Mouse (Mus musculus): ENCODE results near the gene Mcm10.

The Mcm10 gene

GRCm38 (mm10) chr2:5011898-5012490 is 597 bp downstream of the Mcm10 start:
- Histone ChIP-seq H3K36me3 (ENCODE audit: insufficient read depth, low read length) (peaks cover 42% of the 10 kb centered on the region), H3K27me3 (ENCODE audit: insufficient read depth, low read length) (no peaks in the 10 kb centered on the region), H3K4me3 (replicated peaks; ENCODE audit: low read length) (peak overlapping the region; percentile 92), H3K9me3 (ENCODE audit: low read length) (no peaks in the 10 kb centered on the region), H3K4me1 (replicated peaks; ENCODE audit: low read depth, low read length) (peaks cover 65% of the 10 kb centered on the region)
- TF ChIP-seq NANOG (IDR thresholded peaks at IDR 0.05; ENCODE audit: borderline replicate concordance, low read length): no peak
- no peak for TF ChIP-seq POU5F1 (IDR thresholded peaks at IDR 0.05; ENCODE audit: borderline replicate concordance, low read length)
- TF ChIP-seq CTCF (conservative IDR thresholded peaks at IDR 0.05; ENCODE audit: low read length): no peak

GRCm38 (mm10) chr2:5007107-5007506 is 5.5 kb downstream of the Mcm10 start:
- peaks cover 67% of the 10 kb centered on the region for H3K4me1 ChIP-seq (replicated peaks; ENCODE audit: low read depth, low read length)
- H3K9me3 ChIP-seq (ENCODE audit: low read length): no peaks in the 10 kb centered on the region
- H3K4me3 ChIP-seq (replicated peaks; ENCODE audit: low read length): no peak overlapping the region
- H3K27me3 ChIP-seq (ENCODE audit: insufficient read depth, low read length): no peaks in the 10 kb centered on the region
- TF ChIP-seq NANOG (IDR thresholded peaks at IDR 0.05; ENCODE audit: borderline replicate concordance, low read length) (no peak), POU5F1 (IDR thresholded peaks at IDR 0.05; ENCODE audit: borderline replicate concordance, low read length) (no peak), CTCF (conservative IDR thresholded peaks at IDR 0.05; ENCODE audit: low read length) (no peak)
- H3K36me3 ChIP-seq (ENCODE audit: insufficient read depth, low read length): peaks cover 90% of the 10 kb centered on the region

- H3K9me3 ChIP-seq (ENCODE audit: low read length): no peaks in the 10 kb centered on the region
- H3K4me3 ChIP-seq (replicated peaks; ENCODE audit: low read length): no peak overlapping the region
- TF ChIP-seq CTCF (conservative IDR thresholded peaks at IDR 0.05; ENCODE audit: low read length) (no peak), POU5F1 (IDR thresholded peaks at IDR 0.05; ENCODE audit: borderline replicate concordance, low read length) (no peak), NANOG (IDR thresholded peaks at IDR 0.05; ENCODE audit: borderline replicate concordance, low read length) (no peak)
- H3K27me3 ChIP-seq (ENCODE audit: insufficient read depth, low read length): no peaks in the 10 kb centered on the region
- peaks cover 99% of the 10 kb centered on the region for H3K36me3 ChIP-seq (ENCODE audit: insufficient read depth, low read length)
- peaks cover 48% of the 10 kb centered on the region for H3K4me1 ChIP-seq (replicated peaks; ENCODE audit: low read depth, low read length)
These were observed 11.3 kb downstream of the Mcm10 start for GRCm38 (mm10) chr2:5001266-5001665.

- no peaks in the 10 kb centered on the region for H3K9me3 ChIP-seq (ENCODE audit: low read length)
- TF ChIP-seq POU5F1 (IDR thresholded peaks at IDR 0.05; ENCODE audit: borderline replicate concordance, low read length) (no peak), NANOG (IDR thresholded peaks at IDR 0.05; ENCODE audit: borderline replicate concordance, low read length) (no peak), CTCF (conservative IDR thresholded peaks at IDR 0.05; ENCODE audit: low read length) (no peak)
- peaks cover 100% of the 10 kb centered on the region for H3K36me3 ChIP-seq (ENCODE audit: insufficient read depth, low read length)
- no peak overlapping the region for H3K4me3 ChIP-seq (replicated peaks; ENCODE audit: low read length)
- peaks cover 33% of the 10 kb centered on the region for H3K4me1 ChIP-seq (replicated peaks; ENCODE audit: low read depth, low read length)
- no peaks in the 10 kb centered on the region for H3K27me3 ChIP-seq (ENCODE audit: insufficient read depth, low read length)
These were observed 13.7 kb downstream of the Mcm10 start for GRCm38 (mm10) chr2:4998905-4999304.

GRCm38 (mm10) chr2:4996421-4996824 is 16.2 kb downstream of the Mcm10 start:
- no peaks in the 10 kb centered on the region for H3K27me3 ChIP-seq (ENCODE audit: insufficient read depth, low read length)

GRCm38 (mm10) chr2:4995646-4996045 is 16.9 kb downstream of the Mcm10 start:
- no peak overlapping the region for H3K4me3 ChIP-seq (replicated peaks; ENCODE audit: low read length)
- H3K9me3 ChIP-seq (ENCODE audit: low read length): no peaks in the 10 kb centered on the region
- peaks cover 22% of the 10 kb centered on the region for H3K4me1 ChIP-seq (replicated peaks; ENCODE audit: low read depth, low read length)
- no peaks in the 10 kb centered on the region for H3K27me3 ChIP-seq (ENCODE audit: insufficient read depth, low read length)
- TF ChIP-seq POU5F1 (IDR thresholded peaks at IDR 0.05; ENCODE audit: borderline replicate concordance, low read length) (no peak), CTCF (conservative IDR thresholded peaks at IDR 0.05; ENCODE audit: low read length) (no peak), NANOG (IDR thresholded peaks at IDR 0.05; ENCODE audit: borderline replicate concordance, low read length) (no peak)
- peaks cover 100% of the 10 kb centered on the region for H3K36me3 ChIP-seq (ENCODE audit: insufficient read depth, low read length)

More at GRCm38 (mm10) chr2:4996421-4996824, 16.2 kb downstream of the Mcm10 start:
- H3K9me3 ChIP-seq (ENCODE audit: low read length): no peaks in the 10 kb centered on the region
- H3K36me3 ChIP-seq (ENCODE audit: insufficient read depth, low read length): peaks cover 100% of the 10 kb centered on the region
- H3K4me3 ChIP-seq (replicated peaks; ENCODE audit: low read length): no peak overlapping the region
- no peak for TF ChIP-seq POU5F1 (IDR thresholded peaks at IDR 0.05; ENCODE audit: borderline replicate concordance, low read length)
- no peak for TF ChIP-seq NANOG (IDR thresholded peaks at IDR 0.05; ENCODE audit: borderline replicate concordance, low read length)
- TF ChIP-seq CTCF (conservative IDR thresholded peaks at IDR 0.05; ENCODE audit: low read length): no peak
- peaks cover 20% of the 10 kb centered on the region for H3K4me1 ChIP-seq (replicated peaks; ENCODE audit: low read depth, low read length)

GRCm38 (mm10) chr2:4994436-4994835 is 18.2 kb downstream of the Mcm10 start:
- Histone ChIP-seq H3K9me3 (ENCODE audit: low read length) (no peaks in the 10 kb centered on the region), H3K4me3 (replicated peaks; ENCODE audit: low read length) (no peak overlapping the region), H3K4me1 (replicated peaks; ENCODE audit: low read depth, low read length) (peaks cover 21% of the 10 kb centered on the region), H3K36me3 (ENCODE audit: insufficient read depth, low read length) (peaks cover 100% of the 10 kb centered on the region), H3K27me3 (ENCODE audit: insufficient read depth, low read length) (no peaks in the 10 kb centered on the region)
- TF ChIP-seq NANOG (IDR thresholded peaks at IDR 0.05; ENCODE audit: borderline replicate concordance, low read length) (no peak), CTCF (conservative IDR thresholded peaks at IDR 0.05; ENCODE audit: low read length) (no peak), POU5F1 (IDR thresholded peaks at IDR 0.05; ENCODE audit: borderline replicate concordance, low read length) (no peak)

GRCm38 (mm10) chr2:4993584-4993983 is 19.0 kb downstream of the Mcm10 start:
- TF ChIP-seq CTCF (conservative IDR thresholded peaks at IDR 0.05; ENCODE audit: low read length): no peak
- no peak for TF ChIP-seq NANOG (IDR thresholded peaks at IDR 0.05; ENCODE audit: borderline replicate concordance, low read length)
- no peak for TF ChIP-seq POU5F1 (IDR thresholded peaks at IDR 0.05; ENCODE audit: borderline replicate concordance, low read length)
- no peaks in the 10 kb centered on the region for H3K27me3 ChIP-seq (ENCODE audit: insufficient read depth, low read length)
- no peaks in the 10 kb centered on the region for H3K9me3 ChIP-seq (ENCODE audit: low read length)
- peaks cover 25% of the 10 kb centered on the region for H3K4me1 ChIP-seq (replicated peaks; ENCODE audit: low read depth, low read length)
- H3K36me3 ChIP-seq (ENCODE audit: insufficient read depth, low read length): peaks cover 97% of the 10 kb centered on the region
- H3K4me3 ChIP-seq (replicated peaks; ENCODE audit: low read length): no peak overlapping the region

Measured in E14TG2a.4 (cell line).